Mouse (Mus musculus) NIH3T3 (cell line): Measurements from ENCODE around the gene Hkdc1.
"Not testable (repeated sequence)": the region's sequence is repeated elsewhere in the genome, so short reads cannot be mapped to it uniquely, and the experiment has no call there.

Experiments
- DNase-seq: peaks from one replicate; pipeline ENCODE4 v3.0.0-alpha.2; 2012; ENCODE audit warnings: low read depth

The Hkdc1 gene

DNA sequence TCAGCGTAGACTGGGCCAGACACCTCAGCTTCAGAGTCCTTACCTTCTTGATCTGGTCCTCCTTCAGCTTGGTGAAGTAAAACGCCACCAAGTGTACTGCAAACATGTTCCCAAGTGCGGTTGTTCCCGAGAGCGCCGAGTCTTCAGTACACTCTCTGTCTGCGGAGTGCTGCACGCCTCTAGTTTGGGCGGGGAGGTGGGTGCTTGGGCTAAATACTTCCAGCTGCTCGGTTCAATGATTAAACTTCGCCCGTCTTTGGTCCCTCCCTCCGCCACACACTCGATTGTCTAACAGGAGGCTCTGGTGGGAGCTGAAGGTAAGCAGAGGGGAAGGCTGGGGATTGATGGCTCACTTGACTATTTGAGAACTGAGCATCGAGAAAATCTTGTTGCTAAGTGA is at the start of gene Hkdc1:
Gene Hkdc1 (minus strand): TSS at position 237 of the 400 bp plus-strand sequence.
- DNase-seq, result peak; percentile 10

DNA sequence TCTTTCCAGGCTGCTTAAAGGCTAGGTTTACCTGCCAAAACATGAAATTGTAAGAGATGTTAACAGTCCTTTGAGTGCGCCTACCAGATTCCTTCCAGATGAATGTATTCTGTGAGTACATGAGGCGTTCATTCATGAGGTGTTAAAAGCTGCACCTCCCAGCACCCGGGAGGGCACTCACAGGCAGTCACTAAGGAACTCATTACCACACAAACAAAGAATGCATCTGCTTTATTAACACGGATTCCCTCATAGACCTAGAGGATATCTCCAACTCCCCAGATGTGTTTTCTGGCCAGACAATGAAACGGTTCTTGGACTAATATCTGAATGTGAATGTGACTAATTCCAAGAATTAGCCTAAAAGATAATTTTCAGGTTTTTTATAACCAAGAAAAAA is 48.8 kb upstream of the Hkdc1 start:
- no peak for DNase-seq

DNA sequence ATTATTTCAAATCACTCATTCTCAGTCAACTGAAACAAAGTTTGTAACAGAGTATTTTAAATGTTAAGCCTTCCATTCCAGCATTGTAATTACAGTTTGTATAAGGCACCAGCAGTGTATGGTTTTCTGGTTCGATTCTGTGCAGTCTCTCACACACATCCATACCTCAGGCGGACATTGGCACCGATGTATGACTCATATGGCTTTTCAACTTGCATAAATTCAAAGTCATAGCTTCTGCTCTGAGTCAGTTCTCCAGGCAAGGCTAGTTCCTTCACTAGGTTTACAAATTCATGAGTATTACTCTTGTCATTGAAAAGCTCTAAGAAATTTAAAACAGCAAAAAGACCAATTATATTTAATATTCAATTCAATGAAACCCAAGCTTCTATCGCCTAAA is 47.4 kb upstream of the Hkdc1 start:
- DNase-seq, result peak; percentile 33

GRCm38 (mm10) chr10:62461321-62461720 is 39.0 kb upstream of the Hkdc1 start:
- peak; percentile 79 for DNase-seq

GRCm38 (mm10) chr10:62452001-62452400 is 29.7 kb upstream of the Hkdc1 start:
- not testable (repeated sequence) for DNase-seq

DNA sequence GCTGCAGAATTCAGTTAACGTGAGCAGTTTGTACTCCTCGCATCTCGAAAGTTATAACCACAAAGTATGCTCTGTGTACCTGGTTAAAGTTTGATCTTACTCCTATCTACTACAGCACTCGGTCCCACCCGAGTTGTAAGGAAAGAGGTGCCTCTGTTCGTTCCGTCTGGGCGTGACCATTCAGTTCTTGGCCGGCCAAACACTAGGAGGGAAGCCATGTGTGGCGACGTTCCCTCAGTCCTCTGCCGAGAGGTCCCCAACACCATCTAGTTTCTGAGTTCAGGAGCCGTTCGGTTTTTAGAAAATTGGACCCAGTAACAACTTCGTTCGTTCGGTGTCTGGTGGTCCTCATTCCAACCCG is 28.0 kb upstream of the Hkdc1 start:
- DNase-seq, result no peak

- DNase-seq, result peak; percentile 95
These were observed 27.3 kb upstream of the Hkdc1 start, which contains the start of the genes 4930507D05Rik and Supv3l1 for GRCm38 (mm10) chr10:62449364-62450279. TSS of gene 4930507D05Rik (plus strand) at chr10:62449489. TSS of gene Supv3l1 (minus strand) at chr10:62449738.

DNA sequence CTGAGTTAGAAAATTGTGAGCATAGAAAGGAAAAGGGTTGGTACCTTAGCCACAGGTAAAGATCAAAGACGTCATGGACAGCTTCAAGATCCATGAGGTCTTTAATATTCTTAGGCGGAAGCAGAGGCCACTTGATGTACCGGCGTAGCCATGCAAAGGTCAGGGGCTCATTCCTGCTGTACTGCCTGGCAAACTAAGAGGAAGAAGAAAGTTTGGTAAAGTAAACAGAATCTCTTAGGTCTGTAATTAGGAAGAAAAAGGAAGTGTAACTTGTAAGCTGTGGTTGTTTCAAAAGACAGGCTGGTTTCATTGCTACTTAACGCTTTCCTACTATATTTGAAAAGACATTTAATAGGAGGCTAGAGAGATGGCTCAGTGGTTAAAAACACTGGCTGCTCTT is 8.1 kb upstream of the Hkdc1 start:
- no peak for DNase-seq

DNA sequence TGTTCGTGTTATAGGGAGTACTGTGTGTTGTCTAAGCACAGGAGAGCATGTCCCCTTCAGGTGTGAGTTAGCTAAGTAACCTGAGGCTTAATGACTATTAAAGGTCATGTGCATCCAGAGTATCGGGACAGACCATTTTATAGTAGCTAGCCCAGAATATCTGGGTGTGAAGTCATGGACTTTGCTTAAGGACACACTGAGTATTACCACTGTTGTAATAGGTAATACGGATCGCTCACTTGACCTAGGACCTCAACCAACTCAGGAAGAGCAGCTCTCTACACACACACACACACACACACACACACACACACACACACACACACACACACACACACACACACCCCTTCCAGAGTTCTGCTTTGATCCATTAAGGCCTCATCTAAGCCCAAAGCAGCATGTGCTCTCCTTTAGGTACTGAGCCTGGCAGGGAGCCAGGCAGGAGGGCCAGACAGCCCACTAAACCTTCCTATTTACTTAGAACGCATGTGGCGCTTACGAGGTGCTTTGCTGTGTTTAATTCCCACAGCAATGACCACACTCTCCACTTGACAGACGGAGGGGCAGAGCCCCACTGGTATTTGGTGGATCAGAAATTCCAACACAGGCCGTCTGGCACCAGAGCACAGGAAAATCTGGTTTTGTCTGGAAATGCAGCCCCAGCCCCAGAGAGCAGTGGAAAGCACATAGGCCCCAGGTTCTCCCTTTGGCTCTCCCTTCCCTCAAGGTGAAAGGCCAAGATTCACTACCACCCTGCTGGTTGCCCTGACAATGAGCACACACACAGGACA is 3.0 kb upstream of the Hkdc1 start:
- DNase-seq, result peak; percentile 37

DNA sequence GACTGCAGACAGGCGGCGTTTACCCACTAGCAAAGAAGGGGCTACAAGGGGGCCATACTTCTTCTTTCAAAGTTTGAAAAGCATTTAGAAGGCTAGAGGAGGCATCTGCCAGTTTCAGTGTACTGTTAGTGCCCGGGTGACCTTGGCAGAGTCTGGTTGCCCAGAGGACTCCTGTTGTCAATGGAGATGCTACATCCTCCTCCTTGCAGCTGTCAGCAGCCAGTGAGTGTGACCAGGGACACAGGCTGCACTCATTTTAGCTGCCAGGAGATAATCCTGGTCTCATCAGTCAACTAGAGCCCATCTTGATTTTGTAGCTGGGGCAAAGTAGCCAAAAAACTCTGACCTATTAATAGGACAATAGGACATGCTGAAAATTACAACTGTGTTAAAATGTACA is 1.2 kb downstream of the Hkdc1 start:
- no peak for DNase-seq

DNA sequence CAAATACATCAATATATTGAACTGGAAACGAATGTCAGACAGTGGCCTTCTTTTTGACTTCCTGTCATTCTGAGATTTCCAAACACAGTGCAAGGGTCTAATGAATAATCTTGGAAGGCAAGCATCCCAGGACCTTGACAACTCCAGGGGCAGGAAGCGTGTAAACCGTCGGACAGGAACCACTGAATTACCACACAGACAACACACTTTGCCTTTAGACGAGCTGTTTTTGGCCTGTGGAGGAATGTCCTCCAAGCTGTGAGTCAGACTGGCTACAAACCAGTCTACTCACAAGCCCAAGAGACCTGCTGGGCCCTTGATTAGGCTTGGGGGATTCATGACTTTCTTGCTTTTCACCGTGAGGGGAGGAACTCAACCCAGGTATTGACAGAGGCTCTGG is 1.9 kb downstream of the Hkdc1 start:
- DNase-seq, result peak; percentile 14

DNA sequence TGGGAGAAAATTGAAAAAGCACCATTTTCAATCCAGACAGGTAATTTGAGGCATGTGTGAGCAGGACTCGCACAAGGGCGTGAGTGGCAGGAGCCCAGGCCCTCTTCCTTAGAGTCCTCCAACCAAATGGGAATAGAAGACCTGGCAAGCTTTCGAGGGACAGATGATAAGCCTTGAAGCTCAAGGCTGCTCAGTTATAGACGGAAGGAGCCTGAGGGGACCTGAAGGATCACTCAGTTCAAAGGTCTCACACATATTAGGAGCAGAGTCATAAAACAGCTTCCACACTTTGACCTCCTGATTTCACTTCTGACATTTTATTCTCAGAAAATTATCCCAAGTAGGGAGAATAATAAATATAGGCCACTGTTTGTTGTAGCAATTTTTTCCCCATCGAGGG is 2.9 kb downstream of the Hkdc1 start:
- DNase-seq, result no peak

DNA sequence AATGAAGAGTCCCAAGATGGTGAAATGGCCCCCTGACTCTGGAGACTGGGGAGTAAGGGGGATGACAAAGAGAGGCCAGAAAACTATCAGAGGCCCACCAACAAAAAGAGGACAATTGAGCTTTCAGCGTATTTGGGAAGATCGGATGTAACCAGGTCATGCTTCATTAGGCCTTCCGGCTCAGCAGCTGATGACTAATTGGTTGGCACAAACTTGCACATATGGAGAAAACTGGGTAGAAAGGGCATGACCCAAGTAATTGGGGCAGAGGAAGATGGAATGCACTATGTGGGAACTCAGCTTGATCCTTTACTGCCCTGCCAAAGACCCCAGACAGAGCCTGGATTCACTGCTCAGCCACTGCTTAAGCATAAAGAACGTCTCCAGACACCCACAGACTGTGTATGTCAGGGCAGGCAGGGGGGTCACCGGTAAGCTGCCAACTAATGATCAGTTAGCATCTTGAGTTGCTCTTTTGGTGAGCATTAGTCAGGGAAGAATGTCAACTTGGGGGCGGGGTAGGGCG is 3.4 kb downstream of the Hkdc1 start:
- no peak for DNase-seq

- DNase-seq, result no peak
These were observed 8.7 kb downstream of the Hkdc1 start for GRCm38 (mm10) chr10:62413606-62413982.

- peak; percentile 61 for DNase-seq
These were observed 9.2 kb downstream of the Hkdc1 start for GRCm38 (mm10) chr10:62412906-62413605.

GRCm38 (mm10) chr10:62411431-62412410 is 10.6 kb downstream of the Hkdc1 start:
- peak; percentile 49 for DNase-seq

GRCm38 (mm10) chr10:62410943-62411342 is 11.3 kb downstream of the Hkdc1 start:
- DNase-seq, result peak; percentile 79

GRCm38 (mm10) chr10:62404901-62405300 is 17.4 kb downstream of the Hkdc1 start:
- no peak for DNase-seq

- DNase-seq, result peak; percentile 78
These were observed 20.6 kb downstream of the Hkdc1 start for GRCm38 (mm10) chr10:62401641-62402111.

DNA sequence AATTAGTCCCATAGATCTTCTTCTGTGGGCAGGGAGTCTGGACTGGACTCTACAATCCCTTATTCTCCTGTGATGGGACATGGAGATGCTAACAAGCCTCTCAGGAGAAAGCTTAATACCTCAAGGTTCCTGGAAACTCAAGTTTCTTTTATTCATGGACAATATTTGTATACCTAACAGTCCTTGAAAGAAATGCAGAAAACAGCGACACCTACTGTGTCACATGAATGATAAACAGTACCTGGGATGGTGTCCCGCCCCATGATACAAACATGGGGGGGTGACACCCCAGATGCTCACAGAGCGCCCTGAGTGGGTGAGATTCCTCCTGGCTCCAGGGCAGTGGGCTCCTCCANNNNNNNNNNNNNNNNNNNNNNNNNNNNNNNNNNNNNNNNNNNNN is 39.3 kb downstream of the Hkdc1 start:
- peak; percentile 37 for DNase-seq

GRCm38 (mm10) chr10:62380936-62381335 is 41.4 kb downstream of the Hkdc1 start:
- DNase-seq, result peak; percentile 53
